Mouse (Mus musculus) spleen, adult 12 weeks (tissue): ENCODE results near the gene Sox15.
"Not testable (repeated sequence)": the region's sequence is repeated elsewhere in the genome, so short reads cannot be mapped to it uniquely, and the experiment has no call there.

Source experiments
- DNase-seq: peaks from one replicate; pipeline ENCODE4 v3.0.0; 2022; ENCODE audit warnings: low spot score

Gene Sox15

DNA sequence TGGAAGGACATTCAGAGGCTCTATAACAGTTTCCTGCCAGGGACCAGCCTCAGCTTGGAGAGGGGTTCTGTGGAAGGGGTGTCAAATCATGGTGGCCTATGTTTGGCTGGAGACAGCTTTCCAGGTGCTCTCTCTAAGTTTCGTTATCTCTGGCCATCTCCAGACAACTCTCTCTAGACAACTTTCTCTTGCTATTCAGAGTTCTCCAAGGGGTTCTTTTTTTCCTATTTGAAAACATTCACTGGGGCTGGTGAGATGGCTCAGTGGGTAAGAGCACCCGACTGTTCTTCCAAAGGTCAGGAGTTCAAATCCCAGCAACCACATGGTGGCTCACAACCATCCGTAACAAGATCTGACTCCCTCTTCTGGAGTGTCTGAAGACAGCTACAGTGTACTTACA lies 48.3 kb downstream of the Sox15 start:
- DNase-seq: not testable (repeated sequence)

DNA sequence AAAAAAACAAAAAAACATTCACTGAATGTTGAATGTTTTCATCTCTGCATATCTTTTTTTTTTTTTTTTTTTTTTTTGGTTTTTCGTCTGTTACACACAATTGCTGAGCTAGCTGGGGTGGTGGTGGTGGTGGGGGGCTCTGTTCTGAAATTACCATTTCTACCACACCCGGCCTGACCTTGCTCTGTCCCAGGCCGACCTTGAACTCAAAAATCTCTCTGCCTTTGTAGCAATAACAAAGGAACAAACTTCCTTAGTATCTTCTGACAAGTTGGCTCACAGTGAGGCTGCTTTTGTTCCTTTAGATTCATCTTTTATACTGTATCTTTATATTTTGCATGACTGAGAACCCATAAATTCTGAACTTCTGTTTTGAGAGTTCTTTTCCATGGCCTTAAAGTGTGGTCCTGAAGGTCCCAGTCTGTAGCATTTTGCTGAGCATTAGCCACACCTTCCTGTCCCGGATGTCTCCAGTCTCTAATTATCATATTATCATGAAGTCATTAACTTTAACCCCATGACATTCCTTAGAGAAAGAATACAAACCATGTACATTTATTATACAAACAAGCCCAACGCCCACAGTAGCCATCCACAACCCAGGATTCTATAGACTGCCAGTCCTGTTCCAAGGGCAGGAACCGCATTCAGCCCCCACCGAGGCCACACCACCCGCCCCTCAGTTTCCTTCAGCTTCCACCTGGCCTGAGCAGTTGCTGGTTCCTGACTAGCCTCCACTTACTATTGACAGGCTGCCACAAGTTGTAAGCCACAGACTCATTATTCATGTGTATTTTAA lies 48.9 kb downstream of the Sox15 start:
- DNase-seq: no peak

DNA sequence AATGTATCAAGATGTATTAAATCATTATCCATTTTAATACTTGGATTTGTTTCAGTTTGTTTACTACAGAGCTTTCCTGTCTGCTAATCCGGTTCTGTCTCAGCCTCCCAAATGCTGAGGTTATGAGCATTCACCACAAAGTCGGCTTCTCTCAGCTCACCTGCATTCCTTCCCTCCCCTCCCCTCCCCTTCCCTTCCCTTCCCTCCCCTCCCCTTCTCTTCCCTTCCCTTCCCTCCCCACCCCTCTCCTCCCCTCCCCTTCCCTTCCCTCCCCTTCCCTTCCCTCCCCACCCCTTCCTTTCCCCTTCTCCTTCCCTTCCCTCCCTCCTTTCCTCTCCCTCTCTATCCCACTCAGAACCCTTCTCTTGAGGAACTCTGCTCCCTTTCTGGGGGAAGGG lies 49.5 kb downstream of the Sox15 start:
- no peak for DNase-seq
